Comparison of ENCODE assay signal across 9 mouse cellular contexts in genomic region chr10:41937176-41937575, GRCm38 (mm10).
A peak's percentile ranks its signal among the peaks of the same experiment; 100 is the strongest.
DNase-seq lines count a peak whose midpoint lies in the region; ATAC-seq lines count a peak whose summit lies in the region.
"Had no signal": no experiment of that assay in that cellular context is flagged by ENCODE, and none has a peak within 500 bp of the region (broad histone marks: within the 10 kb centered on the region; RNA-seq: fewer than 3 reads in every experiment).

No protein-coding gene starts in this region.

- no peak overlapping the region for H3K4me2 ChIP-seq in kidney, embryonic 15.5 days
- no peak overlapping the region for H3K4me2 ChIP-seq in heart, embryonic 16.5 days (ENCODE audit: low read depth, low read length)
- no peak overlapping the region for H3K4me2 ChIP-seq in hindbrain, embryonic 12.5 days (replicated peaks)

- peaks cover 43% of the 10 kb centered on the region for H3K4me1 ChIP-seq in kidney, embryonic 15.5 days
- peaks cover 45% of the 10 kb centered on the region for H3K4me1 ChIP-seq in heart, embryonic 16.5 days (ENCODE audit: control insufficient read depth, insufficient read depth, low read length)
- H3K4me1 ChIP-seq in hindbrain, embryonic 12.5 days, result peaks cover 32% of the 10 kb centered on the region

- 26% methylated on average over 4 of the region's 4 CpGs for WGBS in kidney, embryonic 15.5 days
- 39% methylated on average over 4 of the region's 4 CpGs for WGBS in heart, embryonic 16.5 days
- WGBS in hindbrain, embryonic 12.5 days, result 57% methylated on average over 4 of the region's 4 CpGs

- H3K27me3 ChIP-seq in kidney, embryonic 15.5 days, result no peaks in the 10 kb centered on the region
- H3K27me3 ChIP-seq in heart, embryonic 16.5 days (ENCODE audit: control insufficient read depth, insufficient read depth, low read length), result no peaks in the 10 kb centered on the region
- H3K27me3 ChIP-seq in hindbrain, embryonic 12.5 days, result no peaks in the 10 kb centered on the region

- no peak overlapping the region for H3K9ac ChIP-seq in kidney, embryonic 15.5 days
- H3K9ac ChIP-seq in heart, embryonic 16.5 days (ENCODE audit: low read length), result no peak overlapping the region; the same call in 1 of the 2 replicates
- no peak overlapping the region for H3K9ac ChIP-seq in hindbrain, embryonic 12.5 days
- H3K9ac ChIP-seq: liver, embryonic 14.5 days had no signal

- peak overlapping the region; percentile 93 for H3K27ac ChIP-seq in kidney, embryonic 15.5 days
- peak overlapping the region; percentile 51 for H3K27ac ChIP-seq in heart, embryonic 16.5 days (ENCODE audit: low read length)
- no peak overlapping the region for H3K27ac ChIP-seq in hindbrain, embryonic 12.5 days
- H3K27ac ChIP-seq: liver, embryonic 14.5 days had no signal

- ATAC-seq in kidney, embryonic 15.5 days (replicated peaks; ENCODE audit: low FRiP score), result no peak
- no peak for ATAC-seq in heart, embryonic 16.5 days (replicated peaks; ENCODE audit: extremely low read depth, insufficient read depth, low FRiP score)
- ATAC-seq in neutrophil, adult 5-6 weeks (ENCODE audit: extremely low read depth, insufficient number of reproducible peaks, low FRiP score, poor library complexity, severe bottlenecking), result peak; percentile 70
- no peak for ATAC-seq in hindbrain, embryonic 12.5 days (ENCODE audit: low FRiP score)

- H3K36me3 ChIP-seq in kidney, embryonic 15.5 days, result no peaks in the 10 kb centered on the region
- no peaks in the 10 kb centered on the region for H3K36me3 ChIP-seq in heart, embryonic 16.5 days (ENCODE audit: control insufficient read depth, insufficient read depth)
- H3K36me3 ChIP-seq in hindbrain, embryonic 12.5 days, result no peaks in the 10 kb centered on the region

- no peaks in the 10 kb centered on the region for H3K9me3 ChIP-seq in kidney, embryonic 15.5 days (replicated peaks)
- H3K9me3 ChIP-seq in heart, embryonic 16.5 days (replicated peaks; ENCODE audit: control insufficient read depth, low read length), result no peaks in the 10 kb centered on the region
- no peaks in the 10 kb centered on the region for H3K9me3 ChIP-seq in hindbrain, embryonic 12.5 days (replicated peaks)

- no peak for DNase-seq in kidney, adult 11 months
- DNase-seq in T-cell, adult 2 months (ENCODE audit: low spot score), result peak; percentile 73
- no peak for DNase-seq in frontal cortex, adult 2 months (ENCODE audit: extremely low spot score in 1 of 2, low spot score in 1 of 2)
- DNase-seq in urinary bladder, postnatal 36 days (ENCODE audit: low spot score in 2 of 2), result no peak

- H3K4me3 ChIP-seq in kidney, embryonic 15.5 days (replicated peaks), result no peak overlapping the region
- no peak overlapping the region for H3K4me3 ChIP-seq in heart, embryonic 16.5 days (ENCODE audit: low read length)
- H3K4me3 ChIP-seq in hindbrain, embryonic 12.5 days, result no peak overlapping the region
